8 mouse cellular contexts compared by ENCODE assay signal in the genomic region with DNA sequence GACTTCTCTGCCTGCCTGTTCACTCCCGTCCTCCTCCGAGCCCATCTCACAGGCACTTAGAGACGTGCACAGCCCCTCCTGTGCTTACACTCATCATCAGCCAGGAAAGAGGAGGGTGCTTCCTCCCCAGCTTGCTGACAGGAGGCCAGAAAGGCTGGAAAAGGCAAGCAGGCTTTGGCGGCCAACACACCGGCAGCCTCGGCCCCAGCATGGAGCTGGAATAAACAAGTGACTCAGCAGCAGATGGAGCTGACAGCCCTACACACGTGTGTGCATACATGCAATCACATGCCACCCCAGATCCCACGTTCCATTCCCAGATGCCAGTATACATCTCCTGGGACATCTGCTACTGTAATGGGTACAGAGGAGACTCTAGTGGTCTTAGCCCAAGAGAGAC. TPM values are rescaled to one million over a fixed set of nuclear protein-coding genes. Genes with fewer than 3 reads are reported as not detected.
DNase-seq lines count a peak whose midpoint lies in the region; ATAC-seq and TF ChIP-seq lines count a peak whose summit lies in the region.
"Had no signal": no experiment of that assay in that cellular context is flagged by ENCODE, and none has a peak within 500 bp of the region (broad histone marks: within the 10 kb centered on the region; RNA-seq: fewer than 3 reads in every experiment).

No protein-coding gene starts in this region.

- 57% methylated on average over 8 of the region's 8 CpGs for WGBS in hindbrain, postnatal 0 days
- 88% methylated on average over 8 of the region's 8 CpGs for WGBS in hindbrain, embryonic 11.5 days

- H3K36me3 ChIP-seq in hindbrain, postnatal 0 days (ENCODE audit: insufficient read depth, low read length), result peaks cover 63% of the 10 kb centered on the region
- no peaks in the 10 kb centered on the region for H3K36me3 ChIP-seq in hindbrain, embryonic 11.5 days (ENCODE audit: control insufficient read depth, insufficient read depth, low read length)

- H3K4me3 ChIP-seq in hindbrain, postnatal 0 days (ENCODE audit: low read length), result no peak overlapping the region
- H3K4me3 ChIP-seq in hindbrain, embryonic 11.5 days (ENCODE audit: low read depth, low read length), result no peak overlapping the region
- H3K4me3 ChIP-seq: lung, embryonic 15.5 days had no signal

- no peaks in the 10 kb centered on the region for H3K9me3 ChIP-seq in hindbrain, postnatal 0 days (ENCODE audit: low read length)
- H3K9me3 ChIP-seq in hindbrain, embryonic 11.5 days (ENCODE audit: control insufficient read depth, low read length), result no peaks in the 10 kb centered on the region
- H3K9me3 ChIP-seq: lung, embryonic 15.5 days had no signal

- no peak for ATAC-seq in hindbrain, postnatal 0 days
- no peak for ATAC-seq in hindbrain, embryonic 11.5 days (ENCODE audit: low FRiP score)

- H3K4me2 ChIP-seq in hindbrain, postnatal 0 days (ENCODE audit: low read depth, low read length), result no peak overlapping the region
- H3K4me2 ChIP-seq in hindbrain, embryonic 11.5 days (replicated peaks; ENCODE audit: low read depth, low read length), result no peak overlapping the region
- H3K4me2 ChIP-seq: lung, embryonic 15.5 days had no signal

- H3K4me1 ChIP-seq in hindbrain, postnatal 0 days (ENCODE audit: insufficient read depth, low read length), result no peaks in the 10 kb centered on the region
- H3K4me1 ChIP-seq in hindbrain, embryonic 11.5 days (replicated peaks; ENCODE audit: control insufficient read depth, insufficient read depth, low read length), result no peaks in the 10 kb centered on the region
- H3K4me1 ChIP-seq: lung, embryonic 15.5 days had no signal

- H3K27ac ChIP-seq in hindbrain, postnatal 0 days, result no peak overlapping the region
- no peak overlapping the region for H3K27ac ChIP-seq in hindbrain, embryonic 11.5 days (ENCODE audit: low read depth, low read length)
- H3K27ac ChIP-seq: lung, embryonic 15.5 days had no signal

- DNase-seq in hindbrain, postnatal 0 days (ENCODE audit: low spot score), result peak; percentile 31
- DNase-seq in hindbrain, embryonic 11.5 days (ENCODE audit: low spot score), result no peak
- peak; percentile 94 for DNase-seq in cerebellum, postnatal 14 days
- peak; percentile 69 to 71 for DNase-seq in heart, postnatal 14 days
- DNase-seq in right cerebral cortex, postnatal 25 days, result peak; percentile 78
- DNase-seq in ovary, postnatal 36 days (ENCODE audit: low spot score), result no peak
- no peak for DNase-seq in spleen, adult 18-20 months

- H3K9ac ChIP-seq in hindbrain, postnatal 0 days (replicated peaks; ENCODE audit: low read length), result no peak overlapping the region
- H3K9ac ChIP-seq in hindbrain, embryonic 11.5 days (ENCODE audit: low read depth, low read length), result no peak overlapping the region
- H3K9ac ChIP-seq: lung, embryonic 15.5 days had no signal

- no peak for TF ChIP-seq CTCF in hindbrain, postnatal 0 days (IDR thresholded peaks at IDR 0.05; ENCODE audit: low read depth)

- intact Hi-C loops in heart, postnatal 14 days (cut with DNase I), result no loop called here

- no peaks in the 10 kb centered on the region for H3K27me3 ChIP-seq in hindbrain, postnatal 0 days (ENCODE audit: insufficient read depth, low read length)
- H3K27me3 ChIP-seq in hindbrain, embryonic 11.5 days (ENCODE audit: control insufficient read depth, insufficient read depth, low read length), result no peaks in the 10 kb centered on the region
- H3K27me3 ChIP-seq: lung, embryonic 15.5 days had no signal

RNA-seq across cellular contexts. Expression of a gene that starts 20.1 kb away (rescaled TPM):
- total RNA-seq in hindbrain, postnatal 0 days (2014; rRNA removed), result 44.0 and 50.3 TPM in 2 replicates
- polyA plus RNA-seq in hindbrain, postnatal 0 days (2015; fragmentation: Nextera tagmentation; extraction: Ambion mirVana), result 13.4 and 19.2 TPM in 2 replicates
- 12.0 and 12.3 TPM in 2 replicates for polyA plus RNA-seq in hindbrain, embryonic 11.5 days (2014; fragmentation: Nextera tagmentation; extraction: Ambion mirVana)
- total RNA-seq in heart, postnatal 14 days (2021), result 100 to 1,000 TPM; 128 to 130 TPM

Comparison
In these comparisons a context has a peak if more than half of its experiments do, and no peak if none do; other contexts are left out.
1. DNase-seq: peak in hindbrain, postnatal 0 days (single experiment), cerebellum, postnatal 14 days (2 of 2), heart, postnatal 14 days (2 of 2) and right cerebral cortex, postnatal 25 days (single experiment); none in hindbrain, embryonic 11.5 days (single experiment), ovary, postnatal 36 days (single experiment) and spleen, adult 18-20 months (0 of 2).